Mouse (Mus musculus): ENCODE measurements around the gene Tmc5.

DNA sequence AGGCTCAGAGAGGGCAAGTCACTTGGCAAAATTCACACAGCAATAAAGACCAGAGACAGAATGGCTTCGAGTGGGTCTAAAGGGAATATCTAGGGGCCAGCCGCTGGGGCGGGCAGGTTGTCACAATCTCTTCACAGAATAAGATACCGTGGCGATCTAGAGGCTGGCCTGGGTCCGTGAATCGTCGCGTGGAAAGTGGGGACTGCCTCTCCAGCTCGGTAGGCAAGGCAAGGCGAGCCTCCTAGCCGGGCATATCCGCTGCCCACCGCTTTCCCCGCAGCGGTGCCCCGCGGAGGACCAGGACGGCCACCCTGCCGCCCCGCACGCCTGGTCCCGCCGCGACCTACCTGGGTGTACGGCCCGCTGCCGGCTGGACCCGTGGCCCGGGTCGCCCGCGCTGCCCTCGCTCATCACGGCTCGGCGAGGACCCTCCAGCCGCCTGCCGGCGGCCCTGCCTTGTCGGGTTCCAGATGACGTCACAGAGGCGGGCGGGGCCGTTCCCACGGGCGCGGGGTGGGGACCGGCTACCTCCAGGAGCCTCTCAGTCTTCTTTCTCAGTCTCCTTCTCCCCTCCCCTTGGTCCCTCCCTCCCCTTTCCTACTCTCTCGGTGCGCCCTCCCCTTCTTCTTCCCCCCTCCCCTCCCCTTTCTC lies 12.7 kb upstream of the Tmc5 start, which contains the start of gene Tmc7:
- no peak for TF ChIP-seq EP300 (IDR thresholded peaks at IDR 0.05; ENCODE audit: low read depth in 1 of 2, low read length in 2 of 2)
- no peak for TF ChIP-seq CTCF (IDR thresholded peaks at IDR 0.05 in 2 of 3, conservative IDR thresholded peaks at IDR 0.05 in 1 of 3; ENCODE audit: control insufficient read depth in 1 of 3, insufficient read depth in 1 of 3, low read depth in 2 of 3, low read length in 3 of 3, poor library complexity in 1 of 3, severe bottlenecking in 1 of 3)
- TF ChIP-seq UBTF (IDR thresholded peaks at IDR 0.05; ENCODE audit: borderline replicate concordance, insufficient read depth, low read depth, low read length), result no peak
- TF ChIP-seq KAT2A (conservative IDR thresholded peaks at IDR 0.05; ENCODE audit: low read depth, low read length), result no peak
- no peak for TF ChIP-seq JUND (IDR thresholded peaks at IDR 0.05; ENCODE audit: low read depth, low read length)
- TF ChIP-seq NELFE (IDR thresholded peaks at IDR 0.05; ENCODE audit: low read depth, low read length), result no peak
- no peak for TF ChIP-seq POLR2A (IDR thresholded peaks at IDR 0.05; ENCODE audit: control insufficient read depth in 1 of 2, insufficient read depth in 1 of 2, low read depth in 1 of 2, low read length in 2 of 2, poor library complexity in 1 of 2)
- no peak for TF ChIP-seq NRF1 (IDR thresholded peaks at IDR 0.05; ENCODE audit: insufficient read depth, low read depth, low read length, poor library complexity, severe bottlenecking)
- no peak for TF ChIP-seq GATA1 (IDR thresholded peaks at IDR 0.05; ENCODE audit: low read depth, low read length)
- TF ChIP-seq ZKSCAN1 (IDR thresholded peaks at IDR 0.05; ENCODE audit: low read depth, low read length), result no peak
- no peak for TF ChIP-seq MAX (IDR thresholded peaks at IDR 0.05; ENCODE audit: low read length)
- TF ChIP-seq MYB (IDR thresholded peaks at IDR 0.05; ENCODE audit: low read depth, low read length), result no peak
